Comparison of ENCODE assay signal across 8 mouse cellular contexts in the genomic region with DNA sequence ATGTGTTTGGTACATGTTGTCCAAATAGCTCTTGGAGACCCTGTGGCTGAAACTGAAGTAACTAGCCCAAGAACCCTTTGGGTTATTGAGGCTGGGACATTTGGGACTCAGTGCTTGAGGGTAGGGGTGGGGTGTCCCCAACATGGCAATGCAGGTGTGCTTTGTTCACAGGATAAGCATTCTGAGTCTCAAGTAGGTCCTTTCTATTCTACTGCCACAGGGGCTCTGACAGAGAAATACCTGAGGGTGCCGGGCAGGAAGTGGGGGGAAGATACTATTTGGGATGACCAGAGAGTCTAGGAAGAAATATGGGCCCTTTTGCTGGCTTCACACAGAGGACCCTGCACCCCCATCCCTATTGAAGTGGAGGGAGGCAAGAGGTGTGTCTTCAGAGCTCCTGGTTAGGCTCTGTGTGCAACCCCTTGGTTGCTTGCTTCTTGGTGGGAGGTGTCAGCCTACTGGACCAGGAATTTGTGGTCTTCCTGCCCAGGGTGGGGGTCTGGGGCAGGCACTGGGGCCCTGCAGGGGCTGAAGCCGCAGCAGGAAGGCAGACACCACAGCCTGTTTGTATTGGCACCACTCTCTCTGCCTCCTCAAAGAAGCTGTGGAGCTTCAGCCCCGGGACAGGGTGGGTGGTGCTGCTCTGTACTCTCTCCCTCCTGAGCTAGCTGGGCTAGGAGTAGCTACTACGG. TPM values are rescaled to one million over a fixed set of nuclear protein-coding genes. Genes with fewer than 3 reads are reported as not detected.
DNase-seq lines count a peak whose midpoint lies in the region; ATAC-seq and TF ChIP-seq lines count a peak whose summit lies in the region.

No protein-coding gene starts in this region.

- peak overlapping the region; percentile 88 for H3K9ac ChIP-seq in kidney, postnatal 0 days (ENCODE audit: low read depth, low read length)
- peak overlapping the region; percentile 18; the same call in 1 of the 2 replicates for H3K9ac ChIP-seq in heart, postnatal 0 days (replicated peaks; ENCODE audit: low read depth, low read length)
- no peak overlapping the region; the same call in 1 of the 2 replicates for H3K9ac ChIP-seq in lung, postnatal 0 days (replicated peaks; ENCODE audit: low read depth)

- H3K4me1 ChIP-seq in kidney, postnatal 0 days (replicated peaks; ENCODE audit: insufficient read depth, low read length): peaks cover 37% of the 10 kb centered on the region
- H3K4me1 ChIP-seq in bone marrow, adult 2 months (ENCODE audit: control insufficient read depth, insufficient read depth, low read length): peaks cover 9% of the 10 kb centered on the region
- H3K4me1 ChIP-seq in heart, postnatal 0 days (ENCODE audit: control insufficient read depth, insufficient read depth): peaks cover 55% of the 10 kb centered on the region
- H3K4me1 ChIP-seq in lung, postnatal 0 days (ENCODE audit: insufficient read depth, low read depth, low read length): peaks cover 44% of the 10 kb centered on the region

- H3K27ac ChIP-seq in kidney, postnatal 0 days: peak overlapping the region; percentile 96
- H3K27ac ChIP-seq in bone marrow, adult 2 months (ENCODE audit: control insufficient read depth, insufficient read depth, low read depth, low read length, poor library complexity): 0 out of 2 replicates have a peak overlapping the region, but pooled peaks have one; percentile 6
- H3K27ac ChIP-seq in heart, postnatal 0 days (ENCODE audit: low read depth): peak overlapping the region; percentile 96
- peak overlapping the region; percentile 98 for H3K27ac ChIP-seq in lung, postnatal 0 days (ENCODE audit: low read length)

- intact Hi-C loops in left cerebral cortex, postnatal 36 days (cut with DNase I): no loop called here

- no peak for TF ChIP-seq POLR2A in bone marrow, adult 2 months (IDR thresholded peaks at IDR 0.05; ENCODE audit: borderline replicate concordance, control insufficient read depth, low read depth, low read length)

- no peaks in the 10 kb centered on the region for H3K36me3 ChIP-seq in kidney, postnatal 0 days (ENCODE audit: insufficient read depth, low read length)
- peaks cover 2% of the 10 kb centered on the region for H3K36me3 ChIP-seq in heart, postnatal 0 days (replicated peaks; ENCODE audit: control insufficient read depth, insufficient read depth, low read length)
- no peaks in the 10 kb centered on the region for H3K36me3 ChIP-seq in lung, postnatal 0 days (ENCODE audit: insufficient read depth, low read length)

- TF ChIP-seq EP300 in heart, postnatal 0 days (IDR thresholded peaks at IDR 0.05; ENCODE audit: low read depth): no peak
- no peak for TF ChIP-seq EP300 in lung, postnatal 0 days (IDR thresholded peaks at IDR 0.05)

- H3K9me3 ChIP-seq in kidney, postnatal 0 days (replicated peaks; ENCODE audit: low read length): no peaks in the 10 kb centered on the region
- H3K9me3 ChIP-seq in heart, postnatal 0 days (replicated peaks; ENCODE audit: control insufficient read depth, low read length): no peaks in the 10 kb centered on the region
- H3K9me3 ChIP-seq in lung, postnatal 0 days (ENCODE audit: low read length): no peaks in the 10 kb centered on the region

- DNase-seq in kidney, postnatal 0 days (ENCODE audit: low spot score): peak; percentile 66
- no peak for DNase-seq in kidney, adult 18-20 months
- no peak for DNase-seq in heart, postnatal 0 days (ENCODE audit: low spot score)
- no peak for DNase-seq in lung, postnatal 0 days (ENCODE audit: low spot score)
- no peak for DNase-seq in cerebellum, adult 8-10 months
- no peak for DNase-seq in frontal cortex, postnatal 25 days (ENCODE audit: low spot score in 2 of 2)
- DNase-seq in left cerebral cortex, postnatal 36 days (ENCODE audit: low spot score in 2 of 2): no peak

- H3K4me2 ChIP-seq in kidney, postnatal 0 days (ENCODE audit: low read length): peak overlapping the region; percentile 97
- H3K4me2 ChIP-seq in heart, postnatal 0 days (ENCODE audit: low read depth, low read length): peak overlapping the region; percentile 93
- peak overlapping the region; percentile 94 for H3K4me2 ChIP-seq in lung, postnatal 0 days (replicated peaks; ENCODE audit: low read depth, low read length)

- no peak for ATAC-seq in kidney, postnatal 0 days (replicated peaks; ENCODE audit: low FRiP score, low read depth)
- no peak for ATAC-seq in heart, postnatal 0 days (ENCODE audit: insufficient read depth, low read depth)
- ATAC-seq in lung, postnatal 0 days: no peak

- no peaks in the 10 kb centered on the region for H3K27me3 ChIP-seq in kidney, postnatal 0 days (ENCODE audit: insufficient read depth, low read length)
- no peaks in the 10 kb centered on the region; the same call in 1 of the 2 replicates for H3K27me3 ChIP-seq in heart, postnatal 0 days (ENCODE audit: control insufficient read depth, insufficient read depth, low read length)
- 0 out of 2 replicates have a peak, but pooled peaks cover 3% of the 10 kb centered on the region for H3K27me3 ChIP-seq in lung, postnatal 0 days (replicated peaks; ENCODE audit: insufficient read depth, low read length)

- H3K4me3 ChIP-seq in kidney, postnatal 0 days (replicated peaks; ENCODE audit: low read depth, low read length): no peak overlapping the region
- no peak overlapping the region for H3K4me3 ChIP-seq in bone marrow, adult 2 months (replicated peaks; ENCODE audit: control insufficient read depth, low read depth, low read length)
- no peak overlapping the region for H3K4me3 ChIP-seq in heart, postnatal 0 days (ENCODE audit: low read depth, low read length)
- H3K4me3 ChIP-seq in lung, postnatal 0 days (ENCODE audit: low read depth, low read length): no peak overlapping the region

- 38% methylated on average over 4 of the region's 4 CpGs for WGBS in kidney, postnatal 0 days
- WGBS in bone marrow, adult 2 months: 3% methylated on average over 4 of the region's 4 CpGs
- WGBS in heart, postnatal 0 days: 45% methylated on average over 4 of the region's 4 CpGs
- WGBS in lung, postnatal 0 days: 8% methylated on average over 4 of the region's 4 CpGs

- no peak for TF ChIP-seq CTCF in kidney, postnatal 0 days (IDR thresholded peaks at IDR 0.05; ENCODE audit: low read depth)
- TF ChIP-seq CTCF in bone marrow, adult 2 months (IDR thresholded peaks at IDR 0.05; ENCODE audit: control insufficient read depth, insufficient read depth, low read length): no peak
- TF ChIP-seq CTCF in heart, postnatal 0 days (IDR thresholded peaks at IDR 0.05; ENCODE audit: low read depth): no peak
- no peak for TF ChIP-seq CTCF in lung, postnatal 0 days (IDR thresholded peaks at IDR 0.05)

RNA-seq across cellular contexts. Expression of a gene that starts 2.7 kb away (rescaled TPM):
- polyA plus RNA-seq in kidney, postnatal 0 days (2015; fragmentation: Nextera tagmentation; extraction: Ambion mirVana): 109 and 115 TPM in 2 replicates
- polyA plus RNA-seq in bone marrow, adult 2 months (2011; ENCODE audit: insufficient read depth, insufficient read length, low replicate concordance, missing spikeins): 13.2 and 16.4 TPM in 2 replicates
- total RNA-seq in heart, postnatal 0 days (2014; rRNA removed; ENCODE audit: low replicate concordance): 84.2 and 87.8 TPM in 2 replicates
- polyA plus RNA-seq in heart, postnatal 0 days (2015; fragmentation: Nextera tagmentation; extraction: Ambion mirVana): 72.2 and 72.3 TPM in 2 replicates
- 100 and 107 TPM in 2 replicates for polyA plus RNA-seq in lung, postnatal 0 days (2015; fragmentation: Nextera tagmentation; extraction: Ambion mirVana)
- 10 to 100 TPM; 14.2 to 20.0 TPM for total RNA-seq in left cerebral cortex, postnatal 36 days (2021)

RNA-seq across cellular contexts. Expression of a gene that starts 2.8 kb away (rescaled TPM):
- polyA plus RNA-seq in kidney, postnatal 0 days (2015; fragmentation: Nextera tagmentation; extraction: Ambion mirVana): 68.5 and 72.2 TPM in 2 replicates
- 5.0 and 7.9 TPM in 2 replicates for polyA plus RNA-seq in bone marrow, adult 2 months (2011; ENCODE audit: insufficient read depth, insufficient read length, low replicate concordance, missing spikeins)
- total RNA-seq in heart, postnatal 0 days (2014; rRNA removed; ENCODE audit: low replicate concordance): 17.4 and 32.3 TPM in 2 replicates
- 77.6 and 81.3 TPM in 2 replicates for polyA plus RNA-seq in heart, postnatal 0 days (2015; fragmentation: Nextera tagmentation; extraction: Ambion mirVana)
- 48.0 and 50.5 TPM in 2 replicates for polyA plus RNA-seq in lung, postnatal 0 days (2015; fragmentation: Nextera tagmentation; extraction: Ambion mirVana)
- total RNA-seq in left cerebral cortex, postnatal 36 days (2021): 10 to 100 TPM; 38.0 to 40.1 TPM

RNA-seq across cellular contexts. Expression of a gene that starts 10.5 kb away (rescaled TPM):
- 36.1 and 37.2 TPM in 2 replicates for polyA plus RNA-seq in kidney, postnatal 0 days (2015; fragmentation: Nextera tagmentation; extraction: Ambion mirVana)
- 22.5 and 34.2 TPM in 2 replicates for polyA plus RNA-seq in bone marrow, adult 2 months (2011; ENCODE audit: insufficient read depth, insufficient read length, low replicate concordance, missing spikeins)
- total RNA-seq in heart, postnatal 0 days (2014; rRNA removed; ENCODE audit: low replicate concordance): 288 and 323 TPM in 2 replicates
- polyA plus RNA-seq in heart, postnatal 0 days (2015; fragmentation: Nextera tagmentation; extraction: Ambion mirVana): 37.8 and 39.7 TPM in 2 replicates
- 45.1 and 49.6 TPM in 2 replicates for polyA plus RNA-seq in lung, postnatal 0 days (2015; fragmentation: Nextera tagmentation; extraction: Ambion mirVana)
- total RNA-seq in left cerebral cortex, postnatal 36 days (2021): 10 to 100 TPM; 30.9 to 35.4 TPM

RNA-seq across cellular contexts. Expression of a gene that starts 16.8 kb away (rescaled TPM):
- 16.1 and 20.5 TPM in 2 replicates for polyA plus RNA-seq in kidney, postnatal 0 days (2015; fragmentation: Nextera tagmentation; extraction: Ambion mirVana)
- 12.4 and 20.7 TPM in 2 replicates for polyA plus RNA-seq in bone marrow, adult 2 months (2011; ENCODE audit: insufficient read depth, insufficient read length, low replicate concordance, missing spikeins)
- total RNA-seq in heart, postnatal 0 days (2014; rRNA removed; ENCODE audit: low replicate concordance): 6.2 and 134 TPM in 2 replicates
- 23.9 and 24.2 TPM in 2 replicates for polyA plus RNA-seq in heart, postnatal 0 days (2015; fragmentation: Nextera tagmentation; extraction: Ambion mirVana)
- polyA plus RNA-seq in lung, postnatal 0 days (2015; fragmentation: Nextera tagmentation; extraction: Ambion mirVana): 74.9 and 82.0 TPM in 2 replicates
- 1 to 10 TPM; 3.0 to 3.5 TPM for total RNA-seq in left cerebral cortex, postnatal 36 days (2021)

RNA-seq across cellular contexts. Expression of a gene that starts 22.7 kb away (rescaled TPM):
- 68.0 and 72.9 TPM in 2 replicates for polyA plus RNA-seq in kidney, postnatal 0 days (2015; fragmentation: Nextera tagmentation; extraction: Ambion mirVana)
- 14.4 and 21.3 TPM in 2 replicates for polyA plus RNA-seq in bone marrow, adult 2 months (2011; ENCODE audit: insufficient read depth, insufficient read length, low replicate concordance, missing spikeins)
- total RNA-seq in heart, postnatal 0 days (2014; rRNA removed; ENCODE audit: low replicate concordance): 47.9 and 63.8 TPM in 2 replicates
- polyA plus RNA-seq in heart, postnatal 0 days (2015; fragmentation: Nextera tagmentation; extraction: Ambion mirVana): 157 and 159 TPM in 2 replicates
- polyA plus RNA-seq in lung, postnatal 0 days (2015; fragmentation: Nextera tagmentation; extraction: Ambion mirVana): 96.0 and 116 TPM in 2 replicates
- 10 to 100 TPM; 28.0 to 31.7 TPM for total RNA-seq in left cerebral cortex, postnatal 36 days (2021)

Comparison
In these comparisons a context has a peak if more than half of its experiments do, and no peak if none do; other contexts are left out.
1. H3K27ac ChIP-seq: peak in every context shown above with its lines; median percentile 98 in lung, postnatal 0 days; 96 in kidney, postnatal 0 days; 96 in heart, postnatal 0 days; 6 in bone marrow, adult 2 months.